Mouse (Mus musculus) spleen, adult 2 months (tissue): Measurements from ENCODE around the gene Mrpl34. TPM values are rescaled to one million over a fixed set of nuclear protein-coding genes. Genes with fewer than 3 reads are reported as not detected.
"Not testable (repeated sequence)": the region's sequence is repeated elsewhere in the genome, so short reads cannot be mapped to it uniquely, and the experiment has no call there.

Experiments
- DNase-seq, 2 experiments: peaks; one replicate each; pipeline versions ENCODE4 v3.0.0 to v3.0.0-alpha.2; 2012 to 2021; ENCODE audit warnings: low spot score in 2 of 2, low read depth in 1 of 2
- H3K27ac ChIP-seq: fragments of 200-500 bp; 2 replicates; pipeline ENCODE4 v1.5.1; 2012; ENCODE audit warnings: low read length, inconsistent platforms; ENCODE audit not compliant: insufficient read depth
- H3K27me3 ChIP-seq: fragments of 200-500 bp; 2 replicates; pipeline ENCODE4 v1.6.1; 2012; ENCODE audit warnings: mild to moderate bottlenecking, moderate library complexity, low read length, inconsistent platforms; ENCODE audit not compliant: control insufficient read depth, insufficient read depth
- H3K36me3 ChIP-seq: fragments of 200-500 bp; 2 replicates; pipeline ENCODE4 v1.6.1; 2012; ENCODE audit warnings: mild to moderate bottlenecking, low read length, inconsistent platforms; ENCODE audit not compliant: control insufficient read depth, insufficient read depth
- H3K4me1 ChIP-seq: fragments of 200-500 bp; 2 replicates; pipeline ENCODE4 v1.6.1; 2011; ENCODE audit warnings: inconsistent platforms; ENCODE audit not compliant: control insufficient read depth, insufficient read depth, insufficient read length
- H3K4me3 ChIP-seq: fragments of 200-500 bp; 2 replicates; pipeline ENCODE4 v1.5.1; 2011; ENCODE audit warnings: mild to moderate bottlenecking, inconsistent platforms; ENCODE audit not compliant: insufficient read depth, insufficient read length; ENCODE audit errors: extremely low read depth
- CTCF ChIP-seq: fragments of 200-500 bp; IDR thresholded peaks from 2 replicates; pipeline ENCODE4 v1.5.1; 2011; ENCODE audit warnings: mild to moderate bottlenecking, inconsistent platforms; ENCODE audit not compliant: insufficient read depth, insufficient read length, insufficient replicate concordance; ENCODE audit errors: extremely low read depth
- POLR2A ChIP-seq: fragments of 200-500 bp; IDR thresholded peaks from 2 replicates; pipeline ENCODE4 v1.6.1; 2011; ENCODE audit warnings: low read depth, low read length, inconsistent platforms
- WGBS: fragments of 180-500 bp; shearing (Covaris S2); methylation state at CpG from one replicate; pipeline ENCODE4 v1.1.7; 2018; 5-methylcytosine and 5-hydroxymethylcytosine counted together
- polyA plus RNA-seq: library from polyadenylated mRNA; depleted of rRNA; stranded (reverse); fragments of >200 nt; gene quantifications from 2 replicates; pipeline ENCODE4 v1.2.3, GENCODE M21; 2012; rRNA removed

Mrpl34 gene
- polyA plus RNA-seq = 46.4 and 69.8 TPM in 2 replicates

DNA sequence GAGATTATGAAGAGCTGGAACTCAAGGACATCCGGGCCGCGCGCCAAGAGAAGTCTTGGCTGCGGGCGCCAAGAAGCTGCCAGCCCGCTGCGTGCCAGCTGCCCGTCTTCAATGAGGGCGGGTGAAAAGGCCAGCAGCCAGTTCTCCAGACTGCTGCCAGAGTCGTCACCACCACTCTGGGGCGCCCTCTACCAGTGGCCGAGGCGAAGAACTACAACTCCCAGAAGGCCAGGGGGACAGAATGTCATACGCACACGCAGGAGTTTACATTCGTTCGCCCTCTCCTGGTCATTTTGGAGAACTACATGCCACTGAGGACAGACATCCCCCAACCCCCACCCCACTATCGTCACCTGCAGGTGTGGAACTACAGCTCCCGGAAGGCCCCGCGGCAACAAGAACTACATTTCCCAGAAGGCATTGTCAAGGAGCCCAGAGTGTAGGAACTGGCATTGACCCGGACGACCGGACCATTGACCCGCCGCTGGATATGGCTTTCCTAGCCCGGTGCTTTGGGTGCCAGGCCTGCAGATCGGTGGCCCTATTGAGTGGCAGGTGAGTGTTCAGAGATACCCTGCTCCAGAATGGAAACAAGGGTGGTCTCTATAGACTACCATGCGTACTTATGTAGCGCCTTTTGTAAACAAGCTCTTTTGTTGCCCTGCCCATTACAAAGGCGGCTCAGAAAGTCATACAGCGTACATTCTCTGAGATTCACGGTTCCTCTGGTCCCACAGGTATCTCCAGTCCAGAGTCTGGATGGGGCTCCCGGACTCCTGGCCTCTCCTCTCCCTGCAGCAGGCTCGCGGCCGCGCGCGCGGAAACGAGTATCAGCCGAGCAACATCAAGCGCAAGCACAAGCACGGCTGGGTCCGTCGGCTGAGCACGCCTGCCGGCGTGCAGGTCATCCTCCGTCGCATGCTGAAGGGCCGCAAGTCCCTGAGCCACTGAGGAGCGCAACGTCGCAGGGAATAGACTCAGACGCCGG, at the start of gene Mrpl34:
Mrpl34 (plus strand) TSS at position 447 of the 988 bp plus-strand sequence.
- Histone ChIP-seq H3K4me1 (peaks cover 23% of the 10 kb centered on the region), H3K4me3 (peak within 1 kb of the TSS; percentile 83), H3K36me3 (peaks cover 3% of the 10 kb centered on the region), H3K27me3 (no peaks in the 10 kb centered on the region), H3K27ac (peak within 1 kb of the TSS; percentile 66)
- peak; percentile 98 to 100 for DNase-seq
- WGBS = under 1% methylated on average over 59 of the region's 59 CpGs
- TF ChIP-seq POLR2A (peak; percentile 18; the same call in 1 of the 2 replicates), CTCF (peak; percentile 84; the same call in 1 of the 2 replicates)

DNA sequence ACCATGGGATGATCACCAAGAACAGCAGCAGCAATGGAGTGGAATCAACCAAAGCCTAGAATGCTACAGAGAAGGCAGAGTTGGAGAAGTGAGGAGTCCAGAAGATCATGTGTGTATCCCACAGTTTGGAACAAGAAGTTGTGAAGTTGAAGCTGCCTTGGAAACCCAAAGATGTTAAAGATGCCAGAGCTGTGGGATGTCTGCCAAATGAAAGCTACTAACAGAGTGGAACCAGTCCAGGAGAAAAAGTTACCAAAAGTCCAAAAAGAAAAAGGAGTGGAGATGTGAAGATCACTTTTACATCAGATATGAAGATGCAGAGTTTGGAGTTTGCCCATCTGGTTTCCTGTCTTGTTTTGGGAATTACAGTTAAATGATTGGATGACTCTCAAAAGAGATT, 42.6 kb upstream of the Mrpl34 start:
- no peak for TF ChIP-seq POLR2A
- TF ChIP-seq CTCF = no peak
- DNase-seq = no peak
- Histone ChIP-seq H3K36me3 (no peaks in the 10 kb centered on the region), H3K4me1 (no peaks in the 10 kb centered on the region), H3K27me3 (no peaks in the 10 kb centered on the region), H3K4me3 (no peak overlapping the region), H3K27ac (no peak overlapping the region)

DNA sequence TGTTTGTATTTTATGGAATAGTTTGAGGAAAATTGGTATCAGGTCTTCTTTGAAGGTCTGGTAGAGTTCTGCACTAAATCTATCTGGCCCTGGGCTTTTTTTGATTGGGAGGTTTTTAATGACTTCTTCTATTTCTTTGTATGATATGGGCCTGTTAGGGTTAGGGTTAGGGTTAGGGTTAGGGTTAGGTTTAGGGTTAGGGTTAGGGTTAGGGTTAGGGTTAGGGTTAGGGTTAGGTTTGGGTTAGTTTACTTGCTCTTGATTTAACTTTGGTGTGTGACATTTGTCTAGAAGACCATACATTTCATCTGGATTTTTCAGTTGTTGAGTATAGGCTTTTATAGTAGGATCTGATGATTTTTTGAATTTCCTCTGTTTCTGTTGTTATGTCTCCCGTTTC, 31.8 kb upstream of the Mrpl34 start:
- WGBS = 77% methylated on average over 1 of the region's 1 CpGs
- DNase-seq, H3K4me3 ChIP-seq, H3K4me1 ChIP-seq, H3K27ac ChIP-seq, H3K27me3 ChIP-seq, H3K36me3 ChIP-seq: not testable (repeated sequence)

DNA sequence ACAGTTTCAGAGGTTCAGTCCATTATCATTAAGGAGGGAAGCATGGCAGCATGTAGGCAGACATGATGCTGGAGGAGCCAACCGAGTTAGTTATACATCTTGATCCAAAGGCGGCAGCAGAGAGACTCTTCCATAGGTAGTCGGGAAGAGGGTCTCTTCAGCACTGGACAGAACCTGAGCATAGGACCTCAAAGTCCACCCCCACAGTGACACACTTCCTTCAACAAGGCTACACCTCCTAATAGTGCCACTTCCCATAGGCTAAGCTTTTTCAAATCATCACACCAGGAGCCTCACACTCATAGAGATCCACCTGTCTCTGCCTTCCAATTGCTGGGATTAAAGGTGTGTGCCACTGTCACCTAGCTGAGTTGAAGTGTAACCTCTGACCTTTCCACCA, 27.7 kb upstream of the Mrpl34 start:
- 51% methylated on average over 3 of the region's 3 CpGs for WGBS
- no peak overlapping the region for H3K27ac ChIP-seq
- H3K4me3 ChIP-seq = no peak overlapping the region
- TF ChIP-seq POLR2A (no peak), CTCF (no peak)
- no peaks in the 10 kb centered on the region for H3K4me1 ChIP-seq
- no peaks in the 10 kb centered on the region for H3K27me3 ChIP-seq
- no peak for DNase-seq
- no peaks in the 10 kb centered on the region for H3K36me3 ChIP-seq

DNA sequence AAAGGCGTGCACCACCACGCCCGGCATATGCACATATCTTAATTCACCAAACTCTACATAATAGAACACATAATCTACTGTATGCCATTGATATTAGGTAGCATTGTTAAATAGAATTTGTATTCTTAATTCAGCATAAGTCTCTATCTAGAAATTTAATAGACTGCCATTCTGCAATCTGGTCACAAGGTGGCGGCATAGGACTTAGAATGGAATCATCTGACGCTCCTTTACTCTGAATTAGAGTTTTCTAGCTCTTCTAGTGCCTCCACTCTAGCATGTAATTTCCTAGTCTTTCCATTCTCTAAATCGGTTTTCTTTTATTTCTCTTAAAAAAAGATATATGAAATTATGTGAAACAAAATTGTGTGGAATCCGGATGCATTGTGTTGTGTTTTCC, 23.4 kb upstream of the Mrpl34 start:
- Histone ChIP-seq H3K27ac (no peak overlapping the region), H3K4me1 (no peaks in the 10 kb centered on the region), H3K36me3 (no peaks in the 10 kb centered on the region), H3K27me3 (no peaks in the 10 kb centered on the region), H3K4me3 (no peak overlapping the region)
- peak; percentile 30 to 55 for DNase-seq
- under 1% methylated on average over 7 of the region's 7 CpGs for WGBS
- TF ChIP-seq POLR2A = no peak
- peak; percentile 17; the same call in 1 of the 2 replicates for TF ChIP-seq CTCF

DNA sequence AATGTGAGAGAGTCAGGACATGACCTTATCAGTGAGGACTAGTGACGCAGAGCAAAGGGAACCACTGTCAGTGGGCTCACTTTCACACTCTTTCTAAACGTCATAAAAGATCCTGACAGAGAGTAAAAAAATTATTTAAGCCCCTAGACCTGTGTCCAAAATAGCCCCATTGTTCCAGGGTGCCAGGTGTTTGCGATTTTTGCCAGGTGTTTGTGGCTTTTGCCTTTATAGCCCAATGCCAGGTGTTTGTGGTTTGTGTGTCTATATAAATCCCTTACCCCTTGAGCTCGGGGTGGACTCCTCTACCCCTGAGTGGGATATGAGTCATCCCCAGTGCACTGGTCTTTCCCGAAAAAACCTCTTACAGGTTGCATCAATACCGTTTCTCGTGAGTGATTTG, 19.7 kb upstream of the Mrpl34 start:
- Histone ChIP-seq H3K4me1 (no peaks in the 10 kb centered on the region), H3K36me3 (no peaks in the 10 kb centered on the region), H3K4me3 (no peak overlapping the region), H3K27me3 (no peaks in the 10 kb centered on the region), H3K27ac (no peak overlapping the region)
- WGBS = 46% methylated on average over 7 of the region's 7 CpGs
- DNase-seq = no peak
- TF ChIP-seq CTCF = no peak
- TF ChIP-seq POLR2A = no peak

DNA sequence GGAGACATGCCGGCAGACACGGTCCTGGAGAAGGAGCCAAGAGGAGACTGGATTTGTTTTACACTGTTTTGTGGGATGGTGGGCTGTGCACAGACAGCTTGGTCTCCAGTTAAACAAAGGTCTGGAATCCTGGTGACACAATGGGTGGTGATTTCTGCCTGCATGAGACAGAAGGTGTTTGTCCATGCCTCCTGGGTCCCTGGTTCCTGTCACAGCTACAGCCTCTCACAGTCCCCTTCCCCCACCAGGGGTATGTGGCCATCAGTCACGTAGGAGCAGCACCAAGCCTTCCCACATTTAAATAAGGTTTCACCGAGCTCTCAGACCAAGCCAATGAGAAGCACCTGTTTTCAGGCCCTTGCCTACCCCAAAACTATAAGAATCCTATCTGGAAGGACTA, 13.4 kb upstream of the Mrpl34 start:
- no peak for TF ChIP-seq POLR2A
- TF ChIP-seq CTCF = no peak
- DNase-seq = no peak
- no peaks in the 10 kb centered on the region for H3K36me3 ChIP-seq
- H3K27ac ChIP-seq = no peak overlapping the region
- H3K27me3 ChIP-seq = no peaks in the 10 kb centered on the region
- H3K4me3 ChIP-seq = no peak overlapping the region
- no peaks in the 10 kb centered on the region for H3K4me1 ChIP-seq
- 86% methylated on average over 4 of the region's 4 CpGs for WGBS
